Mouse (Mus musculus) ES-Bruce4 (cell line): ENCODE results near the gene Taf3. TPM values are rescaled to one million over a fixed set of nuclear protein-coding genes. Genes with fewer than 3 reads are reported as not detected.

Experiments used
- H3K27ac ChIP-seq: 2 replicates; pipeline ENCODE4 v1.5.1; 2012; ENCODE audit warnings: low read length, inconsistent platforms; ENCODE audit not compliant: insufficient read depth
- H3K27me3 ChIP-seq: 2 replicates; pipeline ENCODE4 v1.6.1; 2012; ENCODE audit warnings: mild to moderate bottlenecking, low read length, inconsistent platforms; ENCODE audit not compliant: control insufficient read depth, poor library complexity, insufficient read depth, severe bottlenecking
- H3K36me3 ChIP-seq: 2 replicates; pipeline ENCODE4 v1.6.1; 2012; ENCODE audit warnings: inconsistent platforms, mild to moderate bottlenecking, low read length, moderate library complexity; ENCODE audit not compliant: control insufficient read depth, poor library complexity, insufficient read depth, severe bottlenecking
- H3K4me1 ChIP-seq: one replicate; pipeline ENCODE4 v1.8.1; 2011; ENCODE audit warnings: low read length; ENCODE audit not compliant: control insufficient read depth, insufficient read depth
- H3K4me3 ChIP-seq: 2 replicates; pipeline ENCODE4 v1.5.1; 2011; ENCODE audit warnings: low read depth, mild to moderate bottlenecking, low read length
- H3K9ac ChIP-seq: 2 replicates; pipeline ENCODE4 v1.6.1; 2012; ENCODE audit warnings: low read depth, mild to moderate bottlenecking, inconsistent platforms; ENCODE audit not compliant: poor library complexity, severe bottlenecking
- H3K9me3 ChIP-seq: replicated peaks from 2 replicates; pipeline ENCODE4 v1.6.1; 2012; ENCODE audit warnings: mild to moderate bottlenecking, low read length, inconsistent platforms; ENCODE audit not compliant: control insufficient read depth, poor library complexity, insufficient read depth, severe bottlenecking
- CTCF ChIP-seq: IDR thresholded peaks from one replicate; pipeline ENCODE4 v1.8.1; 2011; ENCODE audit warnings: low read depth, low read length
- EP300 ChIP-seq: IDR thresholded peaks from 2 replicates; pipeline ENCODE4 v1.6.1; 2011; ENCODE audit warnings: low read depth, low read length; ENCODE audit not compliant: insufficient read depth
- POLR2A ChIP-seq: IDR thresholded peaks from one replicate; pipeline ENCODE4 v1.8.1; 2011; ENCODE audit warnings: low read length; ENCODE audit not compliant: insufficient read depth
- polyA plus RNA-seq: library from polyadenylated mRNA; stranded (reverse); fragments of >200 nt; gene quantifications from 2 replicates; pipeline ENCODE4 v1.2.4, GENCODE M21; 2011; ENCODE audit warnings: low read depth; ENCODE audit not compliant: missing spikeins, insufficient read depth, insufficient read length

Gene Taf3
- polyA plus RNA-seq, 1 experiment = 15.5 TPM

GRCm38 (mm10) chr2:9882926-9883802, 165.2 kb downstream of the Taf3 start:
- no peaks in the 10 kb centered on the region for H3K36me3 ChIP-seq
- H3K27me3 ChIP-seq = peaks cover 63% of the 10 kb centered on the region
- peak overlapping the region; percentile 46 for H3K4me3 ChIP-seq
- no peaks in the 10 kb centered on the region for H3K4me1 ChIP-seq
- no peak overlapping the region for H3K9ac ChIP-seq
- TF ChIP-seq EP300 (no peak), POLR2A (no peak), CTCF (no peak)
- H3K9me3 ChIP-seq = no peaks in the 10 kb centered on the region
- no peak overlapping the region for H3K27ac ChIP-seq

- no peak overlapping the region for H3K27ac ChIP-seq
- no peaks in the 10 kb centered on the region for H3K4me1 ChIP-seq
- H3K9me3 ChIP-seq = no peaks in the 10 kb centered on the region
- H3K9ac ChIP-seq = peak overlapping the region; percentile 37; the same call in 1 of the 2 replicates
- peaks cover 63% of the 10 kb centered on the region for H3K27me3 ChIP-seq
- H3K36me3 ChIP-seq = no peaks in the 10 kb centered on the region
- TF ChIP-seq EP300 = no peak
- no peak for TF ChIP-seq POLR2A
- H3K4me3 ChIP-seq = peak overlapping the region; percentile 46
These were observed 165.9 kb downstream of the Taf3 start for GRCm38 (mm10) chr2:9882371-9882925.

- no peak for TF ChIP-seq CTCF
- no peak for TF ChIP-seq POLR2A
- no peak for TF ChIP-seq EP300
- Histone ChIP-seq H3K9ac (peak overlapping the region; percentile 59; the same call in 1 of the 2 replicates), H3K27me3 (peaks cover 66% of the 10 kb centered on the region), H3K36me3 (no peaks in the 10 kb centered on the region), H3K9me3 (no peaks in the 10 kb centered on the region), H3K27ac (no peak overlapping the region), H3K4me1 (no peaks in the 10 kb centered on the region), H3K4me3 (peak overlapping the region; percentile 59)
These were observed 166.8 kb downstream of the Taf3 start for GRCm38 (mm10) chr2:9881611-9882023.

- H3K27ac ChIP-seq = no peak within 1 kb of the TSS
- TF ChIP-seq CTCF (no peak), EP300 (0 out of 2 replicates have a peak, but pooled peaks have one; percentile 14)
These were observed 167.3 kb downstream of the Taf3 start, which contains the start of gene 4930412O13Rik for GRCm38 (mm10) chr2:9881051-9881591. TSS of gene 4930412O13Rik (plus strand) at chr2:9881252.

GRCm38 (mm10) chr2:9880271-9880670, 168.1 kb downstream of the Taf3 start:
- Histone ChIP-seq H3K27ac (no peak overlapping the region), H3K4me3 (no peak overlapping the region), H3K36me3 (no peaks in the 10 kb centered on the region), H3K9me3 (no peaks in the 10 kb centered on the region), H3K27me3 (peaks cover 67% of the 10 kb centered on the region), H3K4me1 (no peaks in the 10 kb centered on the region), H3K9ac (no peak overlapping the region)
- TF ChIP-seq EP300 = no peak
- TF ChIP-seq POLR2A = no peak
- no peak for TF ChIP-seq CTCF

More at GRCm38 (mm10) chr2:9881051-9881591, 167.3 kb downstream of the Taf3 start, which contains the start of gene 4930412O13Rik:
- Histone ChIP-seq H3K4me1 (no peaks in the 10 kb centered on the region), H3K36me3 (no peaks in the 10 kb centered on the region), H3K9ac (peak within 1 kb of the TSS; percentile 59), H3K27me3 (peaks cover 67% of the 10 kb centered on the region), H3K4me3 (peak within 1 kb of the TSS; percentile 59), H3K9me3 (no peaks in the 10 kb centered on the region)

- TF ChIP-seq CTCF = peak; percentile 67
- TF ChIP-seq EP300 = 0 out of 2 replicates have a peak, but pooled peaks have one; percentile 48
- no peak for TF ChIP-seq POLR2A
- Histone ChIP-seq H3K9ac (no peak overlapping the region), H3K27me3 (peaks cover 67% of the 10 kb centered on the region), H3K4me3 (peak overlapping the region; percentile 68), H3K4me1 (no peaks in the 10 kb centered on the region), H3K9me3 (no peaks in the 10 kb centered on the region), H3K27ac (no peak overlapping the region), H3K36me3 (no peaks in the 10 kb centered on the region)
These were observed 168.9 kb downstream of the Taf3 start for GRCm38 (mm10) chr2:9879493-9879892.
